Mouse (Mus musculus): ENCODE data around the gene Gpr25. TPM values are rescaled to one million over a fixed set of nuclear protein-coding genes. Genes with fewer than 3 reads are reported as not detected.
A peak's percentile ranks its signal among the peaks of the same experiment; 100 is the strongest.

The Gpr25 gene
- polyA plus RNA-seq, 1 experiment from 2014 or later, result not detected

- Histone ChIP-seq H3K9me3 (no peaks in the 10 kb centered on the region), H3K9ac (no peak overlapping the region), H3K4me2 (no peak overlapping the region), H3K4me1 (no peaks in the 10 kb centered on the region), H3K4me3 (replicated peaks) (no peak overlapping the region), H3K27me3 (no peaks in the 10 kb centered on the region), H3K27ac (no peak overlapping the region), H3K36me3 (replicated peaks) (peaks cover 55% of the 10 kb centered on the region)
- ATAC-seq (ENCODE audit: low FRiP score), result no peak
- WGBS, result 88% methylated on average over 15 of the region's 15 CpGs
Observed at GRCm38 (mm10) chr1:136214304-136214703, 46.4 kb downstream of the Gpr25 start.

GRCm38 (mm10) chr1:136212803-136213202 lies 47.9 kb downstream of the Gpr25 start, which contains the start of gene Mroh3:
Gene Mroh3 (minus strand): TSS chr1:136212828.
- no peak within 1 kb of the TSS for H3K9ac ChIP-seq
- no peaks in the 10 kb centered on the region for H3K27me3 ChIP-seq
- no peak within 1 kb of the TSS for H3K4me2 ChIP-seq
- H3K36me3 ChIP-seq (replicated peaks), result peaks cover 40% of the 10 kb centered on the region
- H3K27ac ChIP-seq, result no peak within 1 kb of the TSS
- ATAC-seq (ENCODE audit: low FRiP score), result peak; percentile 49
- WGBS, result 34% methylated on average over 3 of the region's 3 CpGs
- H3K9me3 ChIP-seq, result no peaks in the 10 kb centered on the region
- H3K4me3 ChIP-seq (replicated peaks), result no peak within 1 kb of the TSS
- no peaks in the 10 kb centered on the region for H3K4me1 ChIP-seq

Other genes starting within 250 kb of the Gpr25 start
- not detected in 2 replicates for gene Ascl5, start 210.1 kb downstream of the Gpr25 start, polyA plus RNA-seq (2016; fragmentation: Nextera tagmentation; extraction: Ambion mirVana)
- gene Cacna1s, start 208.1 kb downstream of the Gpr25 start, polyA plus RNA-seq (2016; fragmentation: Nextera tagmentation; extraction: Ambion mirVana), result 0.10 and 0.17 TPM in 2 replicates
- 45.7 and 47.7 TPM in 2 replicates for gene Kif21b, start 129.5 kb downstream of the Gpr25 start, polyA plus RNA-seq (2016; fragmentation: Nextera tagmentation; extraction: Ambion mirVana)
- 0.20 TPM in 1 of 2 replicates, not detected in the other for gene Mroh3, start 48.0 kb downstream of the Gpr25 start, polyA plus RNA-seq (2016; fragmentation: Nextera tagmentation; extraction: Ambion mirVana)
- 13.9 and 15.1 TPM in 2 replicates for gene Inava, start 26.6 kb downstream of the Gpr25 start, polyA plus RNA-seq (2016; fragmentation: Nextera tagmentation; extraction: Ambion mirVana)
- gene Camsap2, start 85.2 kb upstream of the Gpr25 start, polyA plus RNA-seq (2016; fragmentation: Nextera tagmentation; extraction: Ambion mirVana), result 33.3 and 33.4 TPM in 2 replicates
- 20.6 and 22.0 TPM in 2 replicates for gene Ddx59, start 154.4 kb upstream of the Gpr25 start, polyA plus RNA-seq (2016; fragmentation: Nextera tagmentation; extraction: Ambion mirVana)
- 10.2 TPM in 2 replicates for gene Kif14, start 205.5 kb upstream of the Gpr25 start, polyA plus RNA-seq (2016; fragmentation: Nextera tagmentation; extraction: Ambion mirVana)